Mouse (Mus musculus): ENCODE results near the gene Ccdc88a. TPM values are rescaled to one million over a fixed set of nuclear protein-coding genes. Genes with fewer than 3 reads are reported as not detected.
A peak's percentile ranks its signal among the peaks of the same experiment; 100 is the strongest.

Gene Ccdc88a
- polyA plus RNA-seq, 1 experiment from 2014 or later = 35.2 TPM

- no peak for DNase-seq (ENCODE audit: low spot score)
- no peaks in the 10 kb centered on the region for H3K36me3 ChIP-seq (ENCODE audit: control insufficient read depth, insufficient read depth, low read length)
- WGBS = 7% methylated on average over 11 of the region's 11 CpGs
- peak; percentile 7; the same call in 1 of the 2 replicates for ATAC-seq (ENCODE audit: insufficient number of reproducible peaks, low FRiP score, low TSS enrichment, low read depth)
- H3K9ac ChIP-seq (ENCODE audit: low read length) = peak overlapping the region; percentile 96
- H3K4me1 ChIP-seq (ENCODE audit: control insufficient read depth, insufficient read depth, low read length) = 0 out of 2 replicates have a peak, but pooled peaks cover 5% of the 10 kb centered on the region
- H3K27ac ChIP-seq (replicated peaks; ENCODE audit: low read depth, low read length) = peak overlapping the region; percentile 91; the same call in 1 of the 2 replicates
- H3K9me3 ChIP-seq (ENCODE audit: control insufficient read depth, low read length) = no peaks in the 10 kb centered on the region
- H3K4me2 ChIP-seq (ENCODE audit: low read depth, severe bottlenecking) = peak overlapping the region; percentile 50; the same call in 1 of the 2 replicates
- H3K4me3 ChIP-seq (ENCODE audit: low read depth, low read length) = peak overlapping the region; percentile 88
- no peaks in the 10 kb centered on the region for H3K27me3 ChIP-seq (ENCODE audit: control insufficient read depth, insufficient read depth, low read length)
Measured at GRCm38 (mm10) chr11:29373050-29373395, 435 bp upstream of the Ccdc88a start.

DNA sequence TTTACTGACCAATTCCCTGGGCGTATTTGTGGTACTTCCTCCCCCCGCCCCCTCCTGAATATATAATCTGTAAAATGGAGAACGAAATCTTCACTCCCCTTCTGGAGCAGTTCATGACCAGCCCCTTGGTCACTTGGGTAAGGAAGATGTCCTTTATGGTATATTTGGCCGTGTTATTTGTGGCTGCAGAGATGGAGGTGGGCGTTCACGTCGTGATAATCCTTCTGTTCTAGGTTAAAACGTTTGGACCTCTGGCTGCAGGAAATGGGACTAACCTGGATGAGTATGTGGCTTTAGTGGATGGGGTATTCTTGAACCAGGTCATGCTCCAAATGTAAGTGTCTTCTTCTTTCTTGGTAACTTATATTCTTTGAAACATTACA lies 807 bp downstream of the Ccdc88a start:
- Histone ChIP-seq H3K9ac (ENCODE audit: low read length) (peak overlapping the region; percentile 96), H3K27ac (replicated peaks; ENCODE audit: low read depth, low read length) (peak overlapping the region; percentile 91), H3K36me3 (ENCODE audit: control insufficient read depth, insufficient read depth, low read length) (no peaks in the 10 kb centered on the region), H3K4me3 (ENCODE audit: low read depth, low read length) (peak overlapping the region; percentile 88), H3K4me1 (ENCODE audit: control insufficient read depth, insufficient read depth, low read length) (0 out of 2 replicates have a peak, but pooled peaks cover 5% of the 10 kb centered on the region), H3K27me3 (ENCODE audit: control insufficient read depth, insufficient read depth, low read length) (no peaks in the 10 kb centered on the region), H3K9me3 (ENCODE audit: control insufficient read depth, low read length) (no peaks in the 10 kb centered on the region), H3K4me2 (ENCODE audit: low read depth, severe bottlenecking) (peak overlapping the region; percentile 50)
- peak; percentile 31 for ATAC-seq (ENCODE audit: insufficient number of reproducible peaks, low FRiP score, low TSS enrichment, low read depth)
- no peak for DNase-seq (ENCODE audit: low spot score)
- WGBS = 0% methylated on average over 8 of the region's 8 CpGs

GRCm38 (mm10) chr11:29376635-29377034 lies 3.2 kb downstream of the Ccdc88a start:
- Histone ChIP-seq H3K9ac (ENCODE audit: low read length) (no peak overlapping the region), H3K4me1 (ENCODE audit: control insufficient read depth, insufficient read depth, low read length) (0 out of 2 replicates have a peak, but pooled peaks cover 5% of the 10 kb centered on the region), H3K27ac (replicated peaks; ENCODE audit: low read depth, low read length) (no peak overlapping the region), H3K4me2 (ENCODE audit: low read depth, severe bottlenecking) (no peak overlapping the region), H3K9me3 (ENCODE audit: control insufficient read depth, low read length) (no peaks in the 10 kb centered on the region), H3K4me3 (ENCODE audit: low read depth, low read length) (no peak overlapping the region), H3K27me3 (ENCODE audit: control insufficient read depth, insufficient read depth, low read length) (no peaks in the 10 kb centered on the region), H3K36me3 (ENCODE audit: control insufficient read depth, insufficient read depth, low read length) (no peaks in the 10 kb centered on the region)
- DNase-seq (ENCODE audit: low spot score) = no peak
- 83% methylated on average over 2 of the region's 2 CpGs for WGBS
- ATAC-seq (ENCODE audit: insufficient number of reproducible peaks, low FRiP score, low TSS enrichment, low read depth) = no peak

GRCm38 (mm10) chr11:29378751-29379150 lies 5.3 kb downstream of the Ccdc88a start:
- 93% methylated on average over 1 of the region's 1 CpGs for WGBS
- no peak overlapping the region for H3K27ac ChIP-seq (replicated peaks; ENCODE audit: low read depth, low read length)
- no peaks in the 10 kb centered on the region for H3K36me3 ChIP-seq (ENCODE audit: control insufficient read depth, insufficient read depth, low read length)

GRCm38 (mm10) chr11:29383493-29383892 lies 10.0 kb downstream of the Ccdc88a start:
- 70% methylated on average over 2 of the region's 2 CpGs for WGBS
- Histone ChIP-seq H3K4me3 (ENCODE audit: low read depth, low read length) (no peak overlapping the region), H3K9ac (ENCODE audit: low read length) (no peak overlapping the region), H3K27ac (replicated peaks; ENCODE audit: low read depth, low read length) (no peak overlapping the region), H3K9me3 (ENCODE audit: control insufficient read depth, low read length) (no peaks in the 10 kb centered on the region), H3K27me3 (ENCODE audit: control insufficient read depth, insufficient read depth, low read length) (no peaks in the 10 kb centered on the region), H3K36me3 (ENCODE audit: control insufficient read depth, insufficient read depth, low read length) (no peaks in the 10 kb centered on the region), H3K4me1 (ENCODE audit: control insufficient read depth, insufficient read depth, low read length) (no peaks in the 10 kb centered on the region), H3K4me2 (ENCODE audit: low read depth, severe bottlenecking) (no peak overlapping the region)
- DNase-seq (ENCODE audit: low spot score) (no peak), ATAC-seq (ENCODE audit: insufficient number of reproducible peaks, low FRiP score, low TSS enrichment, low read depth) (no peak)

More at GRCm38 (mm10) chr11:29378751-29379150, 5.3 kb downstream of the Ccdc88a start:
- no peak for ATAC-seq (ENCODE audit: insufficient number of reproducible peaks, low FRiP score, low TSS enrichment, low read depth)
- H3K4me3 ChIP-seq (ENCODE audit: low read depth, low read length) = no peak overlapping the region
- H3K4me1 ChIP-seq (ENCODE audit: control insufficient read depth, insufficient read depth, low read length) = 0 out of 2 replicates have a peak, but pooled peaks cover 5% of the 10 kb centered on the region
- H3K4me2 ChIP-seq (ENCODE audit: low read depth, severe bottlenecking) = no peak overlapping the region
- no peak overlapping the region for H3K9ac ChIP-seq (ENCODE audit: low read length)
- H3K9me3 ChIP-seq (ENCODE audit: control insufficient read depth, low read length) = no peaks in the 10 kb centered on the region
- DNase-seq (ENCODE audit: low spot score) = no peak
- H3K27me3 ChIP-seq (ENCODE audit: control insufficient read depth, insufficient read depth, low read length) = no peaks in the 10 kb centered on the region

- WGBS = 81% methylated on average over 1 of the region's 1 CpGs
- H3K4me3 ChIP-seq (ENCODE audit: low read depth, low read length) = no peak overlapping the region
- no peak overlapping the region for H3K9ac ChIP-seq (ENCODE audit: low read length)
- H3K27ac ChIP-seq (replicated peaks; ENCODE audit: low read depth, low read length) = no peak overlapping the region
- no peaks in the 10 kb centered on the region for H3K4me1 ChIP-seq (ENCODE audit: control insufficient read depth, insufficient read depth, low read length)
- DNase-seq (ENCODE audit: low spot score) (no peak), ATAC-seq (ENCODE audit: insufficient number of reproducible peaks, low FRiP score, low TSS enrichment, low read depth) (no peak)
- H3K36me3 ChIP-seq (ENCODE audit: control insufficient read depth, insufficient read depth, low read length) = no peaks in the 10 kb centered on the region
- no peak overlapping the region for H3K4me2 ChIP-seq (ENCODE audit: low read depth, severe bottlenecking)
- no peaks in the 10 kb centered on the region for H3K9me3 ChIP-seq (ENCODE audit: control insufficient read depth, low read length)
- no peaks in the 10 kb centered on the region for H3K27me3 ChIP-seq (ENCODE audit: control insufficient read depth, insufficient read depth, low read length)
Measured at GRCm38 (mm10) chr11:29384001-29384400, 10.5 kb downstream of the Ccdc88a start.

DNA sequence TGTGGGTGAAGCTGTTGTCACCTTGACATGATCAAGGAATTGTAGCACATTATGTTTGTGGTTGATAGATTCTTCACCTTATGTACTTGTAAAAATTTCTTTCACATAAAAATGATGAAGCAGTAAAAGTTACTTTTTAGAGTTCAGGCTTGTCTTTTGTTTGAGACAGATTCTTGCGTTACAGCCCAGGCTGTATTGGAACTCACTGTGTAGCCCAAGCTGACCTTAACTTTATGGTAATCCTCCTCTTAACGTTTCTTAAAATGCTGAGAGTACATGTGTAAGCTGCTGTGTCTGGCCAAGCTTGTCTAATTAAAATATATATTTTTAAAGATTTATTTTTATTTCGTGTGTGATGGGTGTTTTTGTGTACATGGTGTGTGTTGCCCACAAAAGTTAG lies 11.2 kb downstream of the Ccdc88a start:
- WGBS = 82% methylated on average over 3 of the region's 3 CpGs
- Histone ChIP-seq H3K9me3 (ENCODE audit: control insufficient read depth, low read length) (no peaks in the 10 kb centered on the region), H3K27ac (replicated peaks; ENCODE audit: low read depth, low read length) (no peak overlapping the region), H3K4me1 (ENCODE audit: control insufficient read depth, insufficient read depth, low read length) (no peaks in the 10 kb centered on the region), H3K27me3 (ENCODE audit: control insufficient read depth, insufficient read depth, low read length) (no peaks in the 10 kb centered on the region), H3K4me2 (ENCODE audit: low read depth, severe bottlenecking) (no peak overlapping the region), H3K4me3 (ENCODE audit: low read depth, low read length) (no peak overlapping the region), H3K36me3 (ENCODE audit: control insufficient read depth, insufficient read depth, low read length) (no peaks in the 10 kb centered on the region), H3K9ac (ENCODE audit: low read length) (no peak overlapping the region)
- ATAC-seq (ENCODE audit: insufficient number of reproducible peaks, low FRiP score, low TSS enrichment, low read depth) = no peak
- no peak for DNase-seq (ENCODE audit: low spot score)

GRCm38 (mm10) chr11:29389913-29390312 lies 16.5 kb downstream of the Ccdc88a start:
- Histone ChIP-seq H3K9me3 (ENCODE audit: control insufficient read depth, low read length) (no peaks in the 10 kb centered on the region), H3K4me2 (ENCODE audit: low read depth, severe bottlenecking) (no peak overlapping the region), H3K4me3 (ENCODE audit: low read depth, low read length) (no peak overlapping the region), H3K4me1 (ENCODE audit: control insufficient read depth, insufficient read depth, low read length) (no peaks in the 10 kb centered on the region), H3K9ac (ENCODE audit: low read length) (no peak overlapping the region), H3K27me3 (ENCODE audit: control insufficient read depth, insufficient read depth, low read length) (no peaks in the 10 kb centered on the region), H3K27ac (replicated peaks; ENCODE audit: low read depth, low read length) (no peak overlapping the region), H3K36me3 (ENCODE audit: control insufficient read depth, insufficient read depth, low read length) (no peaks in the 10 kb centered on the region)
- 89% methylated on average over 4 of the region's 4 CpGs for WGBS
- ATAC-seq (ENCODE audit: insufficient number of reproducible peaks, low FRiP score, low TSS enrichment, low read depth) = no peak
- DNase-seq (ENCODE audit: low spot score) = no peak

- Histone ChIP-seq H3K4me3 (ENCODE audit: low read depth, low read length) (no peak overlapping the region), H3K4me2 (ENCODE audit: low read depth, severe bottlenecking) (no peak overlapping the region), H3K9me3 (ENCODE audit: control insufficient read depth, low read length) (no peaks in the 10 kb centered on the region), H3K4me1 (ENCODE audit: control insufficient read depth, insufficient read depth, low read length) (no peaks in the 10 kb centered on the region), H3K27me3 (ENCODE audit: control insufficient read depth, insufficient read depth, low read length) (no peaks in the 10 kb centered on the region), H3K36me3 (ENCODE audit: control insufficient read depth, insufficient read depth, low read length) (no peaks in the 10 kb centered on the region), H3K27ac (replicated peaks; ENCODE audit: low read depth, low read length) (no peak overlapping the region), H3K9ac (ENCODE audit: low read length) (no peak overlapping the region)
- WGBS = 95% methylated on average over 3 of the region's 3 CpGs
- ATAC-seq (ENCODE audit: insufficient number of reproducible peaks, low FRiP score, low TSS enrichment, low read depth) (no peak), DNase-seq (ENCODE audit: low spot score) (no peak)
Measured at GRCm38 (mm10) chr11:29395135-29395746, 21.8 kb downstream of the Ccdc88a start.

All from limb, embryonic 11.5 days (tissue).